Mouse (Mus musculus): Measurements from ENCODE around the gene Ctdspl. TPM values are rescaled to one million over a fixed set of nuclear protein-coding genes. Genes with fewer than 3 reads are reported as not detected.
A peak's percentile ranks its signal among the peaks of the same experiment; 100 is the strongest.

The Ctdspl gene
- polyA plus RNA-seq, 1 experiment from 2014 or later: 9.0 TPM

GRCm38 (mm10) chr9:119037076-119037730 lies 111.0 kb downstream of the Ctdspl start:
- 67% methylated on average over 15 of the region's 15 CpGs for WGBS
- ATAC-seq (ENCODE audit: low FRiP score): no peak
- peak overlapping the region; percentile 38; the same call in 1 of the 2 replicates for H3K27ac ChIP-seq

GRCm38 (mm10) chr9:119038574-119038973 lies 112.3 kb downstream of the Ctdspl start:
- H3K9me3 ChIP-seq: no peaks in the 10 kb centered on the region
- peaks cover 24% of the 10 kb centered on the region for H3K36me3 ChIP-seq (replicated peaks)
- H3K4me1 ChIP-seq: peaks cover 32% of the 10 kb centered on the region
- ATAC-seq (ENCODE audit: low FRiP score): no peak
- 91% methylated on average over 3 of the region's 3 CpGs for WGBS
- H3K27me3 ChIP-seq: no peaks in the 10 kb centered on the region; the same call in 1 of the 2 replicates
- no peak overlapping the region for H3K4me2 ChIP-seq
- no peak overlapping the region for H3K9ac ChIP-seq
- no peak overlapping the region for H3K4me3 ChIP-seq (replicated peaks)
- no peak overlapping the region for H3K27ac ChIP-seq

More at GRCm38 (mm10) chr9:119037076-119037730, 111.0 kb downstream of the Ctdspl start:
- Histone ChIP-seq H3K4me1 (peaks cover 46% of the 10 kb centered on the region), H3K27me3 (no peaks in the 10 kb centered on the region; the same call in 1 of the 2 replicates), H3K4me3 (replicated peaks) (no peak overlapping the region), H3K9me3 (no peaks in the 10 kb centered on the region), H3K9ac (no peak overlapping the region), H3K36me3 (replicated peaks) (peaks cover 21% of the 10 kb centered on the region), H3K4me2 (no peak overlapping the region)

GRCm38 (mm10) chr9:119040101-119040775 lies 114.0 kb downstream of the Ctdspl start:
- no peaks in the 10 kb centered on the region for H3K27me3 ChIP-seq
- H3K27ac ChIP-seq: no peak overlapping the region
- no peak overlapping the region for H3K9ac ChIP-seq
- no peaks in the 10 kb centered on the region for H3K9me3 ChIP-seq
- H3K4me1 ChIP-seq: peaks cover 18% of the 10 kb centered on the region
- H3K4me3 ChIP-seq (replicated peaks): no peak overlapping the region
- ATAC-seq (ENCODE audit: low FRiP score): no peak
- 92% methylated on average over 15 of the region's 15 CpGs for WGBS
- H3K36me3 ChIP-seq (replicated peaks): peaks cover 24% of the 10 kb centered on the region
- no peak overlapping the region for H3K4me2 ChIP-seq

GRCm38 (mm10) chr9:119048182-119048903 lies 122.1 kb downstream of the Ctdspl start:
- peaks cover 13% of the 10 kb centered on the region for H3K27me3 ChIP-seq
- no peak overlapping the region for H3K9ac ChIP-seq
- H3K9me3 ChIP-seq: no peaks in the 10 kb centered on the region
- ATAC-seq (ENCODE audit: low FRiP score): no peak
- no peak overlapping the region for H3K27ac ChIP-seq
- H3K4me1 ChIP-seq: peaks cover 13% of the 10 kb centered on the region
- no peaks in the 10 kb centered on the region for H3K36me3 ChIP-seq (replicated peaks)
- 86% methylated on average over 11 of the region's 11 CpGs for WGBS
- no peak overlapping the region for H3K4me3 ChIP-seq (replicated peaks)
- H3K4me2 ChIP-seq: no peak overlapping the region

- Histone ChIP-seq H3K4me1 (peaks cover 16% of the 10 kb centered on the region), H3K9ac (no peak overlapping the region), H3K4me3 (replicated peaks) (no peak overlapping the region), H3K27ac (no peak overlapping the region), H3K4me2 (no peak overlapping the region), H3K27me3 (peaks cover 28% of the 10 kb centered on the region), H3K9me3 (no peaks in the 10 kb centered on the region), H3K36me3 (replicated peaks) (no peaks in the 10 kb centered on the region)
- WGBS: 82% methylated on average over 2 of the region's 2 CpGs
- ATAC-seq (ENCODE audit: low FRiP score): no peak
Measured at GRCm38 (mm10) chr9:119051158-119051557, 124.9 kb downstream of the Ctdspl start.

- Histone ChIP-seq H3K36me3 (replicated peaks) (no peaks in the 10 kb centered on the region), H3K27me3 (peaks cover 30% of the 10 kb centered on the region), H3K4me3 (replicated peaks) (peak within 1 kb of the TSS; percentile 28), H3K27ac (no peak within 1 kb of the TSS), H3K4me2 (peak within 1 kb of the TSS; percentile 56), H3K9me3 (no peaks in the 10 kb centered on the region), H3K4me1 (peaks cover 16% of the 10 kb centered on the region), H3K9ac (peak within 1 kb of the TSS; percentile 43)
- WGBS: 21% methylated on average over 22 of the region's 22 CpGs
- ATAC-seq (ENCODE audit: low FRiP score): peak; percentile 83
Measured at GRCm38 (mm10) chr9:119052154-119052944, 126.1 kb downstream of the Ctdspl start, which contains the start of gene Vill. Vill (plus strand) TSS chr9:119052778.

- no peaks in the 10 kb centered on the region for H3K36me3 ChIP-seq (replicated peaks)
- no peak for ATAC-seq (ENCODE audit: low FRiP score)
- H3K27me3 ChIP-seq: peaks cover 30% of the 10 kb centered on the region
- 76% methylated on average over 9 of the region's 9 CpGs for WGBS
- no peak overlapping the region for H3K27ac ChIP-seq
- H3K4me1 ChIP-seq: peaks cover 16% of the 10 kb centered on the region
- H3K4me3 ChIP-seq (replicated peaks): no peak overlapping the region
- H3K9ac ChIP-seq: no peak overlapping the region
- H3K4me2 ChIP-seq: no peak overlapping the region
- H3K9me3 ChIP-seq: no peaks in the 10 kb centered on the region
Measured at GRCm38 (mm10) chr9:119053964-119054576, 127.8 kb downstream of the Ctdspl start.

- Histone ChIP-seq H3K27ac (no peak overlapping the region), H3K4me1 (peaks cover 16% of the 10 kb centered on the region), H3K4me2 (no peak overlapping the region), H3K36me3 (replicated peaks) (no peaks in the 10 kb centered on the region), H3K27me3 (peaks cover 30% of the 10 kb centered on the region), H3K9ac (no peak overlapping the region), H3K9me3 (no peaks in the 10 kb centered on the region), H3K4me3 (replicated peaks) (no peak overlapping the region)
- no peak for ATAC-seq (ENCODE audit: low FRiP score)
- WGBS: 87% methylated on average over 4 of the region's 4 CpGs
Measured at GRCm38 (mm10) chr9:119055336-119055735, 129.1 kb downstream of the Ctdspl start.

GRCm38 (mm10) chr9:119058245-119058644 lies 132.0 kb downstream of the Ctdspl start:
- Histone ChIP-seq H3K4me3 (replicated peaks) (no peak overlapping the region), H3K9me3 (no peaks in the 10 kb centered on the region), H3K27me3 (peaks cover 18% of the 10 kb centered on the region), H3K27ac (no peak overlapping the region), H3K4me1 (peaks cover 3% of the 10 kb centered on the region), H3K4me2 (no peak overlapping the region), H3K36me3 (replicated peaks) (no peaks in the 10 kb centered on the region), H3K9ac (no peak overlapping the region)
- ATAC-seq (ENCODE audit: low FRiP score): no peak
- WGBS: 84% methylated on average over 7 of the region's 7 CpGs

GRCm38 (mm10) chr9:119060701-119061100 lies 134.4 kb downstream of the Ctdspl start:
- Histone ChIP-seq H3K27ac (no peak overlapping the region), H3K4me1 (no peaks in the 10 kb centered on the region), H3K4me2 (no peak overlapping the region), H3K4me3 (replicated peaks) (no peak overlapping the region), H3K36me3 (replicated peaks) (no peaks in the 10 kb centered on the region), H3K9ac (no peak overlapping the region), H3K27me3 (peaks cover 10% of the 10 kb centered on the region; the same call in 1 of the 2 replicates), H3K9me3 (no peaks in the 10 kb centered on the region)
- no peak for ATAC-seq (ENCODE audit: low FRiP score)
- WGBS: 92% methylated on average over 10 of the region's 10 CpGs

- no peak overlapping the region for H3K4me3 ChIP-seq (replicated peaks)
- H3K4me2 ChIP-seq: no peak overlapping the region
- WGBS: 27% methylated on average over 19 of the region's 19 CpGs
- ATAC-seq (ENCODE audit: low FRiP score): no peak
- no peak overlapping the region for H3K9ac ChIP-seq
- 0 out of 2 replicates have a peak, but pooled peaks cover 2% of the 10 kb centered on the region for H3K4me1 ChIP-seq
- H3K27me3 ChIP-seq: peaks cover 4% of the 10 kb centered on the region; the same call in 1 of the 2 replicates
- H3K27ac ChIP-seq: no peak overlapping the region
- no peaks in the 10 kb centered on the region for H3K9me3 ChIP-seq
- H3K36me3 ChIP-seq (replicated peaks): no peaks in the 10 kb centered on the region
Measured at GRCm38 (mm10) chr9:119063036-119063644, 136.9 kb downstream of the Ctdspl start.
